Mouse (Mus musculus): ENCODE measurements around the gene Gm13090.

DNA sequence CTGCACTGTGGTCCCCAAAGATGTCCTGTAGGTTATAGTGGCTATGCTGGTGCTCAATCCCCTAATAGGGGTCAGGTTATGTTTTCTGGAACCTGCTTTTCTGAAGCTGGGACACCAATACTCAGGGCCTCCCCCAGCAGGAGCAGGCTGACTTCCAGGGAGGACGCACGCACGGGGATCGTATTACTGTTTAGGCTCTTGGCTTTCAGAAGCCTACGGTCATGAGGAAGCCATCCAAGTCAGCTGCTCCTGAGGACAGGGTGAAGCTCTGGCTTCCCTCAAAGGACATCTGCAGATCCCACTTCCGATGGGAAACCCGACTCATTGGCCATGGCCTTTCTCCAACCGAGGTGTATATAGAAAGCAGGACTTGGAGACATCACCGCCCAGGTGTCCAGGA, 43.1 kb downstream of the Gm13090 start:
- TF ChIP-seq CTCF (IDR thresholded peaks at IDR 0.05; ENCODE audit: low read depth, low read length) (no peak), TAL1 (conservative IDR thresholded peaks at IDR 0.05; ENCODE audit: low read depth, low read length) (no peak), GATA1 (IDR thresholded peaks at IDR 0.05; ENCODE audit: borderline replicate concordance, low read length) (no peak)

Data from G1E (cell line).